Mouse (Mus musculus) stomach, postnatal 0 days (tissue): ENCODE data around the gene Zdhhc22. TPM values are rescaled to one million over a fixed set of nuclear protein-coding genes. Genes with fewer than 3 reads are reported as not detected.

ENCODE experiments used
- ATAC-seq: fragments of 200-750 bp; cut with Nextera tagmentation; 2 replicates; pipeline ENCODE4 v1.8.0; 2017; ENCODE audit not compliant: low FRiP score, low TSS enrichment
- DNase-seq: peaks from one replicate; pipeline ENCODE4 v3.0.0-alpha.2; 2016; ENCODE audit warnings: low spot score
- H3K27ac ChIP-seq: fragments of 300-500 bp; sonication (generic); replicated peaks from 2 replicates; pipeline ENCODE4 v1.5.1; 2014; ENCODE audit warnings: mild to moderate bottlenecking, control low read depth
- H3K27me3 ChIP-seq: fragments of 300-500 bp; sonication (generic); 2 replicates; pipeline ENCODE4 v1.6.1; 2014; ENCODE audit warnings: low read length; ENCODE audit not compliant: control insufficient read depth, insufficient read depth
- H3K36me3 ChIP-seq: fragments of 300-500 bp; sonication (generic); 2 replicates; pipeline ENCODE4 v1.6.1; 2014; ENCODE audit warnings: low read length, mixed read lengths; ENCODE audit not compliant: control insufficient read depth, insufficient read depth
- H3K4me1 ChIP-seq: fragments of 300-500 bp; sonication (generic); replicated peaks from 2 replicates; pipeline ENCODE4 v1.6.1; 2014; ENCODE audit warnings: antibody characterized with exemption; ENCODE audit not compliant: control insufficient read depth, insufficient read depth
- H3K4me2 ChIP-seq: fragments of 300-500 bp; sonication (generic); replicated peaks from 2 replicates; pipeline ENCODE4 v1.6.1; 2014; ENCODE audit warnings: low read depth, mild to moderate bottlenecking, control low read depth, moderate library complexity
- H3K4me3 ChIP-seq: fragments of 300-500 bp; sonication (generic); 2 replicates; pipeline ENCODE4 v1.5.1; 2014; ENCODE audit warnings: low read depth, low read length, control low read depth
- H3K9ac ChIP-seq: fragments of 300-500 bp; sonication (generic); 2 replicates; pipeline ENCODE4 v1.6.1; 2014; ENCODE audit warnings: mild to moderate bottlenecking, low read length, control low read depth, mixed read lengths
- H3K9me3 ChIP-seq: fragments of 300-500 bp; sonication (generic); 2 replicates; pipeline ENCODE4 v1.6.1; 2016; ENCODE audit warnings: low read length; ENCODE audit not compliant: control insufficient read depth
- CTCF ChIP-seq: IDR thresholded peaks from 2 replicates; pipeline ENCODE4 v1.5.1; 2016; ENCODE audit warnings: antibody characterized with exemption, low read depth, mild to moderate bottlenecking, moderate library complexity
- EP300 ChIP-seq: optimal IDR thresholded peaks from 2 replicates; pipeline ENCODE3; 2016; ENCODE audit warnings: antibody characterized with exemption
- WGBS: fragments of 180-500 bp; shearing (Covaris S2); extraction: QIAGEN DNeasy Blood & Tissue Kit; methylation state at CpG from one replicate; pipeline ENCODE4 v1.1.7; 2014; 5-methylcytosine and 5-hydroxymethylcytosine counted together
- polyA plus RNA-seq: library from polyadenylated mRNA; unstranded; fragments of >200 nt; fragmentation: Nextera tagmentation; extraction: Ambion mirVana; gene quantifications from 2 replicates; pipeline ENCODE4 v1.2.1, GENCODE M21; 2015

Gene Zdhhc22
- polyA plus RNA-seq, 1 experiment from 2014 or later = 0.53 TPM

GRCm38 (mm10) chr12:86960138-86960537, 30.1 kb downstream of the Zdhhc22 start:
- Histone ChIP-seq H3K4me1 (no peaks in the 10 kb centered on the region), H3K27ac (no peak overlapping the region), H3K4me3 (no peak overlapping the region), H3K27me3 (no peaks in the 10 kb centered on the region), H3K36me3 (peaks cover 31% of the 10 kb centered on the region), H3K9ac (no peak overlapping the region), H3K4me2 (no peak overlapping the region), H3K9me3 (no peaks in the 10 kb centered on the region)
- TF ChIP-seq CTCF (no peak), EP300 (no peak)
- DNase-seq (no peak), ATAC-seq (no peak)
- WGBS = 90% methylated on average over 15 of the region's 15 CpGs

- peaks cover 31% of the 10 kb centered on the region for H3K36me3 ChIP-seq
- H3K4me1 ChIP-seq = no peaks in the 10 kb centered on the region
- H3K4me3 ChIP-seq = no peak overlapping the region
- 94% methylated on average over 5 of the region's 5 CpGs for WGBS
- H3K9me3 ChIP-seq = no peaks in the 10 kb centered on the region
- no peak overlapping the region for H3K27ac ChIP-seq
- no peak for TF ChIP-seq CTCF
- no peak for TF ChIP-seq EP300
- no peak overlapping the region for H3K4me2 ChIP-seq
- H3K9ac ChIP-seq = no peak overlapping the region
- ATAC-seq (no peak), DNase-seq (no peak)
- no peaks in the 10 kb centered on the region for H3K27me3 ChIP-seq
Measured at GRCm38 (mm10) chr12:86959661-86960060, 30.6 kb downstream of the Zdhhc22 start.

- no peak overlapping the region for H3K9ac ChIP-seq
- H3K4me1 ChIP-seq = no peaks in the 10 kb centered on the region
- H3K9me3 ChIP-seq = no peaks in the 10 kb centered on the region
- no peak for ATAC-seq
- no peaks in the 10 kb centered on the region for H3K27me3 ChIP-seq
- TF ChIP-seq EP300 = no peak
- TF ChIP-seq CTCF = no peak
- no peak overlapping the region for H3K4me2 ChIP-seq
- no peak overlapping the region for H3K27ac ChIP-seq
- DNase-seq = no peak
- no peak overlapping the region for H3K4me3 ChIP-seq
- peaks cover 28% of the 10 kb centered on the region for H3K36me3 ChIP-seq
- 78% methylated on average over 5 of the region's 5 CpGs for WGBS
Measured at GRCm38 (mm10) chr12:86958558-86958957, 31.7 kb downstream of the Zdhhc22 start.

DNA sequence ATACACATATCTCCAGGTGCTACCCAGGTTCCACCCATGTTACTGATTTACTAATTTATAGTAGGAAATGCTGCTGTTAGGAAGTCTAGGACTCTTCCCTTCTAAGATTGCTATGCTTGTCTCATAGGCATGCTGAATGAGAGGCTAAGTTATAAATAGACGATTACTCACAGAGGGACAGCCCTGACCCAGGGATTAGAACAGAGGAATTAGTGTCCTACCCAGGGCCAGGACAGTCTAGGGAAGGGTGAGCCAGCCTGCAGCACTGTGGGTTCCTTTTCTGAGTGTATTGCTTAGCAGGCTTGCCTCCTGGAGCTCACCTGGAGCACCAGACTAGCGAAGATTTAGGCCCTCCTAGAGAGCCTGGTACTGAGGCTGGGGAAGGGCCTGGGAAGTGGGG, 34.3 kb downstream of the Zdhhc22 start:
- WGBS = 78% methylated on average over 2 of the region's 2 CpGs
- H3K27ac ChIP-seq = no peak overlapping the region
- ATAC-seq = peak; percentile 83
- TF ChIP-seq EP300 (no peak), CTCF (no peak)
- no peaks in the 10 kb centered on the region for H3K9me3 ChIP-seq
- H3K4me3 ChIP-seq = no peak overlapping the region
- no peak overlapping the region for H3K9ac ChIP-seq
- peaks cover 13% of the 10 kb centered on the region for H3K36me3 ChIP-seq
- no peaks in the 10 kb centered on the region for H3K4me1 ChIP-seq
- no peak for DNase-seq
- H3K4me2 ChIP-seq = no peak overlapping the region
- H3K27me3 ChIP-seq = no peaks in the 10 kb centered on the region

DNA sequence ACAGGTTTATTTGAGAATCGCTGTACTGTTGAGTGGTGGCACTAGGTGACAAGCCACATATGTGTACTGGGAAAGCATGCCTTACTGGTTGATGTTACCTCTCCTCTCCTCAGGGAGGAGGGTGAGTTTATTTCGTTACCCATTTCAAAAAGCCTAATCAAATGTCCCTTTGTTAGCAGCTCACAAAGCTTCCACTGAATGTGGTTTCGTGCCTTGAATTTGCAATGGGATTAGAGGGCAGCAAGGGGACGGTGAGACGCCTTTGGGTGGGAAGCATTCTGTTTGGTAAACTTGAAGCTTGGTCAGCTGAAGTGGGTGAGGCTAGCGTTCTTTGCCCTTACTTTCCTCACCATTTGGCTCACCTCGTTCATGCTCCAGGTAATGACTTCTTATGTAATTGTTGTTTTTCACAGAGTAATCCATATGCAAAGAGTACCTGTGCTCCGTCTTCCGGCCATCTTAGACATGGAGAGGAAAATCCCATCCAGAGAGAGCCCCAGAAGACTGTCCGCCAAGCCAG, 37.8 kb downstream of the Zdhhc22 start:
- TF ChIP-seq CTCF = no peak
- TF ChIP-seq EP300 = no peak
- ATAC-seq (0 out of 2 replicates have a peak, but pooled peaks have one; percentile 3), DNase-seq (no peak)
- Histone ChIP-seq H3K9ac (no peak overlapping the region), H3K4me2 (no peak overlapping the region), H3K27me3 (no peaks in the 10 kb centered on the region), H3K36me3 (peaks cover 4% of the 10 kb centered on the region; the same call in 1 of the 2 replicates), H3K4me1 (0 out of 2 replicates have a peak, but pooled peaks cover 5% of the 10 kb centered on the region), H3K27ac (0 out of 2 replicates have a peak overlapping the region, but pooled peaks have one; percentile 18), H3K4me3 (no peak overlapping the region), H3K9me3 (no peaks in the 10 kb centered on the region)
- 79% methylated on average over 10 of the region's 10 CpGs for whole genome bisulfite sequencing

DNA sequence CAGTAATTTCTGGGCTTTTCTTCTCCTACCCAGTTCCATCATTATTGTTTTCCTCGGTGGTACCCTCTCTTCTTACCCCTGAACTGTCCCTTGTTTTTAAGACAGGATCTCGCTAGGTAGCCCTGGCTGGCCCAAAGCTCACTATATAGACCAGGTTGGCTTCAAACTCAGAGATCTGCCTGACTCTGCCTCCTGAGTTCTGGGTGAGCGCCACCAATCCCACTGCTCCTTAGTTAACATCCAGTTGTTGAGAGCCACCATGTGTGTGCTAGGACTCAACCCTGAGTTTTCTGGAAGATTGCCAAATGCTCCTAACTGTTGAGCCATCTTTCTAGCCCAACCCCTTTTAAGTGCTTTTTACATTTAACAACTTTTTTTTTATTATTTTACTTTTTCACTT, 39.3 kb downstream of the Zdhhc22 start:
- H3K36me3 ChIP-seq = peaks cover 2% of the 10 kb centered on the region; the same call in 1 of the 2 replicates
- no peak overlapping the region for H3K9ac ChIP-seq
- H3K4me2 ChIP-seq = no peak overlapping the region
- no peak overlapping the region for H3K27ac ChIP-seq
- DNase-seq (no peak), ATAC-seq (no peak)
- no peaks in the 10 kb centered on the region for H3K9me3 ChIP-seq
- no peak overlapping the region for H3K4me3 ChIP-seq
- 0 out of 2 replicates have a peak, but pooled peaks cover 5% of the 10 kb centered on the region for H3K4me1 ChIP-seq
- 96% methylated on average over 3 of the region's 3 CpGs for WGBS
- H3K27me3 ChIP-seq = no peaks in the 10 kb centered on the region
- TF ChIP-seq CTCF (no peak), EP300 (no peak)
